Mouse (Mus musculus) stomach, embryonic 14.5 days (tissue): ENCODE measurements around the gene Efna2. TPM values are rescaled to one million over a fixed set of nuclear protein-coding genes. Genes with fewer than 3 reads are reported as not detected.
"Not testable (repeated sequence)": the region's sequence is repeated elsewhere in the genome, so short reads cannot be mapped to it uniquely, and the experiment has no call there.

Experiments
- ATAC-seq: fragments of 200-750 bp; cut with Nextera tagmentation; 2 replicates; pipeline ENCODE4 v1.8.0; 2017; ENCODE audit warnings: low read depth, moderate TSS enrichment; ENCODE audit not compliant: insufficient number of reproducible peaks, insufficient read depth, low FRiP score
- H3K27ac ChIP-seq: fragments of 300-500 bp; sonication (generic); 2 replicates; pipeline ENCODE4 v1.5.1; 2014; ENCODE audit warnings: mild to moderate bottlenecking, low read length, moderate library complexity, mixed read lengths
- H3K27me3 ChIP-seq: fragments of 300-500 bp; sonication (generic); 2 replicates; pipeline ENCODE4 v1.6.1; 2014; ENCODE audit warnings: low read length, control low read depth, mixed read lengths; ENCODE audit not compliant: control insufficient read depth, insufficient read depth
- H3K36me3 ChIP-seq: fragments of 300-500 bp; sonication (generic); 2 replicates; pipeline ENCODE4 v1.6.1; 2014; ENCODE audit warnings: mild to moderate bottlenecking, control low read depth, low read length, moderate library complexity, mixed read lengths; ENCODE audit not compliant: control insufficient read depth, insufficient read depth
- H3K4me1 ChIP-seq: fragments of 300-500 bp; sonication (generic); 2 replicates; pipeline ENCODE4 v1.6.1; 2014; ENCODE audit warnings: low read length, control low read depth, mixed read lengths; ENCODE audit not compliant: control insufficient read depth, insufficient read depth
- H3K4me2 ChIP-seq: fragments of 300-500 bp; sonication (generic); replicated peaks from 2 replicates; pipeline ENCODE4 v1.6.1; 2014; ENCODE audit warnings: low read depth, low read length, control low read depth
- H3K4me3 ChIP-seq: fragments of 300-500 bp; sonication (generic); 2 replicates; pipeline ENCODE4 v1.5.1; 2014; ENCODE audit warnings: low read depth, low read length, control low read depth
- H3K9ac ChIP-seq: fragments of 300-500 bp; sonication (generic); replicated peaks from 2 replicates; pipeline ENCODE4 v1.6.1; 2014; ENCODE audit warnings: low read depth, mild to moderate bottlenecking, control low read depth, low read length, moderate library complexity, mixed read lengths
- H3K9me3 ChIP-seq: fragments of 300-500 bp; sonication (generic); 2 replicates; pipeline ENCODE4 v1.6.1; 2016; ENCODE audit warnings: low read depth, low read length, control low read depth; ENCODE audit not compliant: control insufficient read depth
- WGBS: fragments of 180-500 bp; shearing (Covaris S2); extraction: QIAGEN DNeasy Blood & Tissue Kit; methylation state at CpG from one replicate; pipeline ENCODE4 v1.1.7; 2014; 5-methylcytosine and 5-hydroxymethylcytosine counted together
- polyA plus RNA-seq: library from polyadenylated mRNA; unstranded; fragments of >200 nt; fragmentation: Nextera tagmentation; extraction: Ambion mirVana; gene quantifications from 2 replicates; pipeline ENCODE4 v1.2.1, GENCODE M21; 2014

Gene Efna2
- polyA plus RNA-seq, 1 experiment from 2014 or later: 12.2 TPM

DNA sequence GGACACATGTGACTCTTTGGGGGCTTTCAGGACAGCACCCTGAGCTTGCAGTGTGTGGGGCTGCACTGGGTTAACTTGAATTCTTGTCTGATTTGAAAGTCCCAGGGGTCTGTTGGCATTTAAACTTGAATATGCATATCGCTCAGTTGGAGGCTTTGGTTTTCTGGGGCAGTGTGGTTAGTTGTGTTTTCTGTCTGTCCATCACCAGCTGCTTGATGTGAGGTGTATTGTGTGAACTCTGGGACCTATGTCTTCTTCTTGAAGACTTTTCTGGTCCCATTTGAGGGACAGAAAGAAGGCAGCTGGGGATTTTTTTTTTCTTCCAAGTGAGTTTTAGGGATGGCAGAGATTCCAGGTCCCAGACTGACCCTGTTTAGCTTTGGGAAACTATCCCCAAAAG lies 27.9 kb downstream of the Efna2 start:
- H3K27ac ChIP-seq: no peak overlapping the region
- H3K36me3 ChIP-seq: no peaks in the 10 kb centered on the region
- no peak overlapping the region for H3K4me3 ChIP-seq
- no peaks in the 10 kb centered on the region for H3K27me3 ChIP-seq
- no peaks in the 10 kb centered on the region for H3K4me1 ChIP-seq
- no peak for ATAC-seq
- WGBS: 76% methylated on average over 1 of the region's 1 CpGs
- no peak overlapping the region for H3K4me2 ChIP-seq
- no peaks in the 10 kb centered on the region for H3K9me3 ChIP-seq
- no peak overlapping the region for H3K9ac ChIP-seq

DNA sequence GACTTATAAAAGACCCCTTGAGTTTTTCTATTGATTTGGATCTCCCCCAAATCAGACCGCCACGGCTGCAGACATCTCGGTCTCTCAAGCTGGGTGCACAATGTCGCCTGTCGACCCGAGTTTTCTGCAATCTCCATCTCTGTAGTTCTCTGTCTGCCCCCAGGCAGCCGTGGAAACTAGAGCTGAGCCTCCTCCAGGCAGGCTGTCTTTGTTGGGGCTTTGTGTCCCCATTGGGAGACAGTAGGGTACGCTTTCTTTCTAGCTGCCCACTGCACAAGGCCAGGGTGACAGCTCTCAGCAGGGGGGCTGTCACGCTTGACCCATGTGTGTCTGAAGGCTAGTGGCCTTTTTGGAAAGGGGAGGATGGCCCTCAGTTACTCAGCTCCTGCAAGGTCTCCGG lies 28.4 kb downstream of the Efna2 start:
- Histone ChIP-seq H3K27me3 (no peaks in the 10 kb centered on the region), H3K4me2 (no peak overlapping the region), H3K27ac (no peak overlapping the region), H3K4me1 (no peaks in the 10 kb centered on the region), H3K4me3 (no peak overlapping the region), H3K36me3 (no peaks in the 10 kb centered on the region), H3K9me3 (no peaks in the 10 kb centered on the region), H3K9ac (no peak overlapping the region)
- 76% methylated on average over 10 of the region's 10 CpGs for WGBS
- no peak for ATAC-seq

DNA sequence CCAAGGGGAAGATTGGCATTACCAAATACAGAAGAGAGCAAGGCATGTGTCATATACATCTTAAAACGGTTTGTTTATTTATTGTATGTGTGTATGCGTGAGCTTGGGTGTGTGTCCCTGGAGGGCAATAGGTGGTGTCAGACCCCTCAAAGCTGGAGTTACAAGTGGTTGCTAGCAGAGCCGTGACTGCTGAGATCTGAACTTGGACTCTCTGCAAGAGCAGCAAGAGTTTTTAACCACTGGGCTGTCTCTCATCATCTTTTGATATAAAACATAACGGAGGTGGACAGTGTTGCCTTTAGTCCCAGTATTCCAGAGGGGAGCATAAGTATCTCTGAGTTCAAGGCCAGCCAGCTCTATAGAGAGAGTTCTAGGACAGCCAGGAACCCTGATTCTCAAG lies 29.0 kb downstream of the Efna2 start:
- Histone ChIP-seq H3K9me3 (no peaks in the 10 kb centered on the region), H3K4me3 (no peak overlapping the region), H3K9ac (no peak overlapping the region), H3K27me3 (no peaks in the 10 kb centered on the region), H3K4me1 (no peaks in the 10 kb centered on the region), H3K4me2 (no peak overlapping the region), H3K36me3 (no peaks in the 10 kb centered on the region), H3K27ac (no peak overlapping the region)
- 75% methylated on average over 4 of the region's 4 CpGs for WGBS
- ATAC-seq: no peak

DNA sequence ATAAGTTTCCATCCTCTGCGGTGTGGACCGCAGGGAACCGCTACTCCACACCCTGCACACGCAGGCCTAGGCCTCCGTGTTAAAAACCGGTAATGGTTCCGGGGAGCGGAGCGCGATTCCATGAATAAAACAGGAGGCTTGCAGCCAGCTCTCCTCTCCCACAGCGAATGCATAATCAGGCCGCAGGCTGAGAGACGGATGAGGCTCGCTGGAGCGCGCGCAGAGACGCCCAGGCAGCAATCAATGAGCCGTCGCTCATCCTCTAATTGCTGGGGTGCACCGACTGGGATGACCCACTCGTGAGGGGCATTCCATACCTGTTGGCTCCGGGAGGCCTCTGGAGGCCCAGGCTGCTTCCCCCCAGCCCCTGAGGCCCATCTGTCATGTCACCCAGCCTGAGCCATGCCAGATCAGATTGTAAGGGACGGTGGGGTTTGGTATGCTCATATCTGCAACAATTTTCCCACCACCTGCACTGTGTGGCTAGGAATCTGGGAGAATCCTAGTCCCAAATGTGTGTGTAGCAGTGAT lies 29.6 kb downstream of the Efna2 start:
- Histone ChIP-seq H3K4me3 (no peak overlapping the region), H3K4me1 (no peaks in the 10 kb centered on the region), H3K27me3 (no peaks in the 10 kb centered on the region), H3K4me2 (no peak overlapping the region), H3K36me3 (no peaks in the 10 kb centered on the region), H3K27ac (no peak overlapping the region), H3K9me3 (no peaks in the 10 kb centered on the region), H3K9ac (no peak overlapping the region)
- WGBS: 10% methylated on average over 24 of the region's 24 CpGs
- no peak for ATAC-seq

DNA sequence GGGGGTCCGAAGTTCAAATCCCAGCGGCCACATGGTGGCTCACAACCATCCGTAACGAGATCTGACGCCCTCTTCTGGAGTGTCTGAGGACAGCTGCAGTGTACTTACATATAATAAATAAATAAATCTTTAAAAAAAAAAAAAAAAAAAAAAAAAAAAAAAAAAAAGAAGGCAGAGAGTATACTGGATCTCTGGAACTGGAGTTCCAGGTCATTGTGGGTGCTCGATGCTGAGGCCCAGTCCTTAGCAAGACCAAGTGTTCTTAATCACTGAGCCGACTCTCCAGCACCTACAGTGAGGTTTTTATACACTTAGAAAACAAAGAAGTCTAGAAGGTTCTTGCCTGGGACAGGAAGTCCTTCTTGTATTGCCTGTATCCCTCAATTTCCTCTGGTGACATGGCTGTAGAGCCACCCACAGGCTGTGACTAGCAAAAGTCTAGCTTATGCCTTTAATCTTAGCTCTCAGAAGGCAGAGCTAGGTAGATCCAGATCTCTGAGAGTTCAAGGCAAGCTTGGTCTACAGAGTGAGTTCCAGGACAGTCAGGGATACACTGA lies 32.3 kb downstream of the Efna2 start:
- H3K27me3 ChIP-seq: not testable (repeated sequence)
- 66% methylated on average over 7 of the region's 7 CpGs for WGBS

DNA sequence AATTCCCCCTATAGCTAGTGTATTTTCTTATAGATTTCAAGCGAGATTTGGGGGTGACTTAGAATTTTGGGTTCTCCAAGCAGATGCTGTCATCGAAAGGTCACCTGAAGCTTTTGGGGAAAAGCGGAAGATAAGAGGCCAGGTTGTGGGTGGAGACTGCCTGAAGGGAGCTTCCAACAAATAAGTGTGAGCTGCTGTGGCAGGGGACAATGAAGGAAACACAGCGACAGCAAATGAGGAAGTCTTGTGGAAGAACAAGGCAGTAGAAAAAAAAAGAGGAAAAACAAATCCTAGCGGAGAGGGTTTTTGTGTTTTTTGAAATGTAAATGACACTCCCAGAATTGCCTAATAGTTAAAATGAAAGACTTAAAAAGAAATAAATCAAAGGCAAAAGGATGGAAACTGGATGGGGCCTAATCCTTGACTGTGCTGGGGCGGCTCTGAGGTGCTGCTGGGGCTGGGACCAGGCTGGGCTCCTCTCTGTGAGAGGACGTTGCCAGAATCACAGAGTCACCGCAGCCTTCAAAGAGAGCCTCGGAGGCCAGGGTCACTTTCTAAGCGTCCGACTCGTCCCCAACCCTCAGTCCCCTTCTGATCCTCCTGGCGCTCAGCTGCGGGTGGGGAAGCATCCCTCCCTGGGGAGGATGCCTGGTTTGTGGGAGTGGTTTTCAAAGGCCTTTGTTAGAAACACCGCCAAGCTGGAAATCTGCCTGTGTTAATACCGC lies 35.9 kb downstream of the Efna2 start:
- no peaks in the 10 kb centered on the region for H3K27me3 ChIP-seq
- WGBS: 25% methylated on average over 16 of the region's 16 CpGs
- H3K27ac ChIP-seq: no peak overlapping the region
- no peak overlapping the region for H3K4me3 ChIP-seq
- H3K4me1 ChIP-seq: 0 out of 2 replicates have a peak, but pooled peaks cover 7% of the 10 kb centered on the region
- no peaks in the 10 kb centered on the region for H3K9me3 ChIP-seq
- no peak overlapping the region for H3K9ac ChIP-seq
- H3K4me2 ChIP-seq: no peak overlapping the region
- H3K36me3 ChIP-seq: no peaks in the 10 kb centered on the region
- ATAC-seq: no peak

More for the DNA sequence above, 32.3 kb downstream of the Efna2 start:
- not testable (repeated sequence) for H3K9me3 ChIP-seq, H3K27ac ChIP-seq, ATAC-seq, H3K36me3 ChIP-seq, H3K4me1 ChIP-seq, H3K4me2 ChIP-seq, H3K4me3 ChIP-seq, H3K9ac ChIP-seq

DNA sequence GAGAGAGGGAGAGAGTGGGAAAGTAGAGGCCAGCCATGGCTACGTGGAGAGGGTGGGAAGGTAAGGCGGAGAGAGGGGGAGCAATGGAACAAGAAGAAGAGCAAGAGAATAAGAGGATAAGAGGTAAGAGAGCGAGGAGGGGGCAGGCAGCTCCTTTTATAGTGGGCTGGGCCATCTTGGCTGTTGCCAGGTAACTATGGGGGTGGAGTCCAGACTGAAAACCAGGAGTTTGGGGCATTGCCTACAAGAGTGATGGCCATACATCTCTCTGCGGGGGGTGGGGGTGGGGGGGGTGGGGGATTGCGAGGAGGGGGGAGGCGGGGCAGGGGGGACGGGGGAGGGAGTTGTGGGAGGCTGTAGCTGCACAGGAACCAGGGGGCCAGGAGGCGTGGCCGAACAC lies 41.4 kb downstream of the Efna2 start:
- Histone ChIP-seq H3K36me3 (no peaks in the 10 kb centered on the region), H3K4me1 (0 out of 2 replicates have a peak, but pooled peaks cover 3% of the 10 kb centered on the region), H3K27me3 (no peaks in the 10 kb centered on the region), H3K4me3 (no peak overlapping the region), H3K27ac (no peak overlapping the region), H3K9me3 (no peaks in the 10 kb centered on the region), H3K4me2 (no peak overlapping the region), H3K9ac (no peak overlapping the region)
- ATAC-seq: no peak
- 30% methylated on average over 8 of the region's 9 CpGs for WGBS

DNA sequence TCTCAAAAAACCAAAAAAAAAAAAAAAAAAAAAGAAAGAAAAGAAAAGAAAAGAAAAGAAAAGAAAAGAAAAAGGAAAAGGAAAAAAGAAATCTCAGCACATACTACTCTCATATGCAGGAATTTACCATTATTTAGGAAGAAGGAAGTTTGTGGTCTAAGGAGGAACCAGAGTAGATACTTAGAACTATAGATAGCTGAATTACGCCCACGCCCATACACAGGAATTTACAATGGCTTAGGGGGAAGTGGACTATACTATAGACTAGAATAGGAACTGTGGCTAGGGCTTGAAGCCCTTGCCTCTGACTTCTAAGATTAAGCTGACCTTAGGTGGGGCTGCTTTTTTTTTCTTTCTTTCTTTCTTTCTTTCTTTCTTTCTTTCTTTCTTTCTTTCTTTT lies 43.9 kb downstream of the Efna2 start:
- not testable (repeated sequence) for ATAC-seq, H3K4me2 ChIP-seq, H3K9me3 ChIP-seq, H3K27ac ChIP-seq, H3K9ac ChIP-seq, H3K4me3 ChIP-seq, H3K36me3 ChIP-seq, H3K27me3 ChIP-seq
- 86% methylated on average over 2 of the region's 2 CpGs for WGBS
- peaks cover 16% of the 10 kb centered on the region; the same call in 1 of the 2 replicates for H3K4me1 ChIP-seq
